Mouse (Mus musculus): ENCODE measurements around the gene Col6a4. TPM values are rescaled to one million over a fixed set of nuclear protein-coding genes. Genes with fewer than 3 reads are reported as not detected.

Gene Col6a4
- total and polyA plus RNA-seq, 2 experiments from 2014 or later: 0.73 to 1.3 TPM

GRCm38 (mm10) chr9:106104401-106104800, 7.8 kb upstream of the Col6a4 start:
- no peak overlapping the region for H3K9ac ChIP-seq (replicated peaks; ENCODE audit: low read length)
- no peaks in the 10 kb centered on the region for H3K27me3 ChIP-seq (ENCODE audit: insufficient read depth, low read length)
- no peaks in the 10 kb centered on the region for H3K9me3 ChIP-seq (ENCODE audit: low read length)
- peaks cover 3% of the 10 kb centered on the region; the same call in 1 of the 2 replicates for H3K4me1 ChIP-seq (ENCODE audit: insufficient read depth, low read length)
- no peak for TF ChIP-seq CTCF (IDR thresholded peaks at IDR 0.05; ENCODE audit: low read depth)
- H3K36me3 ChIP-seq (ENCODE audit: insufficient read depth, low read length): no peaks in the 10 kb centered on the region
- ATAC-seq: no peak
- no peak overlapping the region for H3K4me2 ChIP-seq (ENCODE audit: low read depth, low read length)
- DNase-seq (ENCODE audit: low spot score): no peak
- H3K27ac ChIP-seq: no peak overlapping the region
- 54% methylated on average over 7 of the region's 7 CpGs for WGBS
- no peak overlapping the region for H3K4me3 ChIP-seq (ENCODE audit: low read length)

- ATAC-seq: no peak
- no peak overlapping the region for H3K27ac ChIP-seq
- no peak overlapping the region for H3K9ac ChIP-seq (replicated peaks; ENCODE audit: low read length)
- H3K36me3 ChIP-seq (ENCODE audit: insufficient read depth, low read length): no peaks in the 10 kb centered on the region
- H3K4me3 ChIP-seq (ENCODE audit: low read length): no peak overlapping the region
- no peaks in the 10 kb centered on the region for H3K9me3 ChIP-seq (ENCODE audit: low read length)
- H3K4me2 ChIP-seq (ENCODE audit: low read depth, low read length): no peak overlapping the region
- no peaks in the 10 kb centered on the region for H3K27me3 ChIP-seq (ENCODE audit: insufficient read depth, low read length)
- 76% methylated on average over 5 of the region's 5 CpGs for WGBS
- no peak for DNase-seq (ENCODE audit: low spot score)
- H3K4me1 ChIP-seq (ENCODE audit: insufficient read depth, low read length): peaks cover 3% of the 10 kb centered on the region; the same call in 1 of the 2 replicates
- no peak for TF ChIP-seq CTCF (IDR thresholded peaks at IDR 0.05; ENCODE audit: low read depth)
Measured at GRCm38 (mm10) chr9:106101166-106101565, 4.6 kb upstream of the Col6a4 start.

- ATAC-seq (peak; percentile 55; the same call in 1 of the 2 replicates), DNase-seq (ENCODE audit: low spot score) (peak; percentile 45)
- Histone ChIP-seq H3K9ac (replicated peaks; ENCODE audit: low read length) (no peak overlapping the region), H3K27ac (no peak overlapping the region), H3K36me3 (ENCODE audit: insufficient read depth, low read length) (no peaks in the 10 kb centered on the region), H3K4me1 (ENCODE audit: insufficient read depth, low read length) (peaks cover 3% of the 10 kb centered on the region; the same call in 1 of the 2 replicates), H3K4me2 (ENCODE audit: low read depth, low read length) (no peak overlapping the region), H3K27me3 (ENCODE audit: insufficient read depth, low read length) (no peaks in the 10 kb centered on the region), H3K9me3 (ENCODE audit: low read length) (no peaks in the 10 kb centered on the region), H3K4me3 (ENCODE audit: low read length) (no peak overlapping the region)
- WGBS: 62% methylated on average over 9 of the region's 9 CpGs
- TF ChIP-seq CTCF (IDR thresholded peaks at IDR 0.05; ENCODE audit: low read depth): no peak
Measured at GRCm38 (mm10) chr9:106100262-106100661, 3.7 kb upstream of the Col6a4 start.

- DNase-seq (ENCODE audit: low spot score) (peak; percentile 50), ATAC-seq (peak; percentile 43; the same call in 1 of the 2 replicates)
- H3K27me3 ChIP-seq (ENCODE audit: insufficient read depth, low read length): no peaks in the 10 kb centered on the region
- WGBS: 78% methylated on average over 22 of the region's 22 CpGs
- peak; percentile 29 for TF ChIP-seq CTCF (IDR thresholded peaks at IDR 0.05; ENCODE audit: low read depth)
- H3K36me3 ChIP-seq (ENCODE audit: insufficient read depth, low read length): no peaks in the 10 kb centered on the region
- H3K4me2 ChIP-seq (ENCODE audit: low read depth, low read length): peak overlapping the region; percentile 33; the same call in 1 of the 2 replicates
- H3K9me3 ChIP-seq (ENCODE audit: low read length): no peaks in the 10 kb centered on the region
- H3K4me1 ChIP-seq (ENCODE audit: insufficient read depth, low read length): peaks cover 3% of the 10 kb centered on the region; the same call in 1 of the 2 replicates
- H3K27ac ChIP-seq: no peak overlapping the region
- no peak overlapping the region for H3K9ac ChIP-seq (replicated peaks; ENCODE audit: low read length)
- H3K4me3 ChIP-seq (ENCODE audit: low read length): 0 out of 2 replicates have a peak overlapping the region, but pooled peaks have one; percentile 7
Measured at GRCm38 (mm10) chr9:106099379-106100021, 2.9 kb upstream of the Col6a4 start.

GRCm38 (mm10) chr9:106081528-106081927, 15.1 kb downstream of the Col6a4 start:
- Histone ChIP-seq H3K4me3 (ENCODE audit: low read length) (no peak overlapping the region), H3K9me3 (ENCODE audit: low read length) (no peaks in the 10 kb centered on the region), H3K27me3 (ENCODE audit: insufficient read depth, low read length) (no peaks in the 10 kb centered on the region), H3K4me1 (ENCODE audit: insufficient read depth, low read length) (no peaks in the 10 kb centered on the region), H3K27ac (no peak overlapping the region), H3K36me3 (ENCODE audit: insufficient read depth, low read length) (no peaks in the 10 kb centered on the region), H3K9ac (replicated peaks; ENCODE audit: low read length) (no peak overlapping the region), H3K4me2 (ENCODE audit: low read depth, low read length) (no peak overlapping the region)
- no peak for DNase-seq (ENCODE audit: low spot score)
- WGBS: 80% methylated on average over 5 of the region's 5 CpGs
- no peak for ATAC-seq
- TF ChIP-seq CTCF (IDR thresholded peaks at IDR 0.05; ENCODE audit: low read depth): no peak

GRCm38 (mm10) chr9:106080261-106081033, 16.1 kb downstream of the Col6a4 start:
- DNase-seq (ENCODE audit: low spot score): peak; percentile 56
- peak; percentile 51; the same call in 1 of the 2 replicates for ATAC-seq
- WGBS: 54% methylated on average over 12 of the region's 12 CpGs
- H3K9me3 ChIP-seq (ENCODE audit: low read length): no peaks in the 10 kb centered on the region
- H3K36me3 ChIP-seq (ENCODE audit: insufficient read depth, low read length): no peaks in the 10 kb centered on the region
- no peak overlapping the region for H3K27ac ChIP-seq
- no peak overlapping the region for H3K9ac ChIP-seq (replicated peaks; ENCODE audit: low read length)
- H3K4me3 ChIP-seq (ENCODE audit: low read length): no peak overlapping the region
- H3K4me1 ChIP-seq (ENCODE audit: insufficient read depth, low read length): no peaks in the 10 kb centered on the region
- H3K4me2 ChIP-seq (ENCODE audit: low read depth, low read length): no peak overlapping the region
- peak; percentile 63 for TF ChIP-seq CTCF (IDR thresholded peaks at IDR 0.05; ENCODE audit: low read depth)
- no peaks in the 10 kb centered on the region for H3K27me3 ChIP-seq (ENCODE audit: insufficient read depth, low read length)
